Mouse (Mus musculus) retina, adult 2 months (tissue): Measurements from ENCODE around the gene Sh2b2.
"Not testable (repeated sequence)": the region's sequence is repeated elsewhere in the genome, so short reads cannot be mapped to it uniquely, and the experiment has no call there.

Experiments used
- DNase-seq: peaks from one replicate; pipeline ENCODE4 v3.0.0-alpha.2; 2012; ENCODE audit warnings: low read depth, low spot score

The Sh2b2 gene

DNA sequence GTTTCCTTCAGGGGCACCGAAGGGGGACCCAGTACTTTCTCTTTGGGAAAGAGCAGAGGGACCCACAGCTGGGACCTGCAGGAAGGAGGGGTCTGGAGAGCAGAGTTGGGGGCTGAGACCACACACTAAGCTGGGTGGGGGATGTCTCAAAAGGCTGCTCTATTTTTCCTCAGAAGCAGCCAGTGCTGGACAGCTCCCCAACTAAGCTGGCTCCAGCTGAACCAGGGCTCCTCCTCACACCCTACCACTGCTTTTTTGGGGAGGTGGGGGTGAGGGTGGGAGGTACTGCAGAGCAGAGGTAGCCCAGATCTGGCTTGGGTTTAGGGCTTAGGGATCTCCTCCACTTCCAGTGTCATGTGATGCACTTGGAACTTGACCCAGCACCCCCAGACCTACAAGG lies 6.0 kb downstream of the Sh2b2 start:
- DNase-seq: no peak

- no peak for DNase-seq
Observed at GRCm38 (mm10) chr5:136237607-136238006, 8.7 kb downstream of the Sh2b2 start.

GRCm38 (mm10) chr5:136236611-136237010 lies 9.7 kb downstream of the Sh2b2 start:
- no peak for DNase-seq

- no peak for DNase-seq
Observed at GRCm38 (mm10) chr5:136230348-136231035, 15.9 kb downstream of the Sh2b2 start.

GRCm38 (mm10) chr5:136226246-136226876 lies 20.0 kb downstream of the Sh2b2 start:
- DNase-seq: no peak

DNA sequence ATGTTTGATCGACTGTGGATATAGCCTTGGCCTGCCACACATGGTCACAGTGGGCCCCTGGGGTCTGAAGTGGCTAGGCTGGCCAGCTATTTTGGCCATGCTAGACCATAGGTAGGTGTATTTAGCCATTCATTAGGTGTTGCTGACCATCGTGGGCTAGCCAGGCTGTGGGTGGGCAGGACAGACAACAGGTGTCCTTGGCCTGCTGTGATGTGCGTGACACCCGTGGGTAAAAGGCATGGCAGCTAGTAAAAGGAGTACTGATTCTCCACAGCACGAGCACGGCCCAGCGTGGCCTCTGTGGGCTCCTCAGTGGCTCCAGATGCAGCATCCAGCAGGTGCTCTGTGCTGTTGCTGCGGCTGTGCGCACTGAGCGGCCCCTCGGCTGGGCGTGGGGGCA lies 27.8 kb downstream of the Sh2b2 start:
- DNase-seq: no peak

- no peak for DNase-seq
Observed at GRCm38 (mm10) chr5:136217932-136218381, 28.4 kb downstream of the Sh2b2 start.

GRCm38 (mm10) chr5:136217004-136217665 lies 29.2 kb downstream of the Sh2b2 start:
- no peak for DNase-seq

DNA sequence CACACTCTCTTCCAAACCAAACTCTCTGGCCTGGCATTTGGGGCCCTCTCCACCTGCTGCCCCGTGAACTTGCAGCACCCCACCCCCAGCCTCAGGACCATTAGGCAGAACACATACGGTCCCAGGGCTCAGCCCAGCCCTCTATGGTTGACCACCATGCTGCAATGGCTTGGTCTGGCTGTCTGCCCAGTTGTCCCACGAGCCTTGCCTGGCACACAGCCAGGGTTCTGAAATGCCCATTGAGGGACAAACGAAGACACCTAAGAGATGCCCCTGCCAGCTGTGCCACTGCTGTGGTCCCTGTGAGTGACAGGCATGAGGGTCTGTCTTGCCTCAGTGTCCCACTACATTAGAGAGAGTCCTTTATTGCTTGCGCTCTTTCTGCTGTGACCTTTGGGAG lies 30.4 kb downstream of the Sh2b2 start:
- no peak for DNase-seq

GRCm38 (mm10) chr5:136215211-136215610 lies 31.1 kb downstream of the Sh2b2 start:
- no peak for DNase-seq

DNA sequence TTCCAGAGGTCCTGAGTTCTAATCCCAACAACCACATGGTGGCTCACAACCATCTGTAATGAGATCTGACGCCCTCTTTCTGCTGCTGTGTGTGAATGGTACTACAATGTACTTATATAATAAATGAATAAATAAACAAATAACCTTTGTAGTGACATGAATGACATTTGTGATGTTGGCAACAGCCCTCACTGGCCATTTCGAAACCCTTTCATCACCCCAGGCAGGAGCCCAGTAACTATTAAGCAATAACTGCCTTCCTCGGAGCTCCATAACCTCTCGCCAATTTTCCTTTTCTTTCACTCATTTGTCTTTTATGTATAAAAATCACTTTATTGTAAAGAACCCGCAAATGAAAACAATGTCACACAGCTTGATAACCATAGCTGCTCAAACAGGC lies 32.6 kb downstream of the Sh2b2 start:
- DNase-seq: no peak

DNA sequence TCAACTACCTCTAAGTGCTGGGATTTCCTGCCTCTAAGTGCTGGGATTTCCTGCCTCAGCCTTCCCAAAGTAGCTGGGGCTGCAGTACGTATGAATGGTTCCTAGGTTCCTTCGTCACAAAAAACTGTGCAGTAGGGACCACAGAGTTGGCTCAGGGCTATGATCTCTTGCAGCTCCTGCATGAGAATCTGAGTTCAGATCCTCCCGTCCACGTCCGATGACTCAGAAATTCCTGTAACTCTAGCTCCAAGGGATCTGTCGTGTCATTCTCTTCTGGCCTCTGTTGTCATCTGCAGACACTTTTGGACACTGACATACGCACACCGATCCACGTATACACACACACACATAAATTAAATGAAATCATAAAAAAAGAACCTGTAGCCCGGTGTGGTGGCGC lies 33.6 kb downstream of the Sh2b2 start:
- no peak for DNase-seq

- DNase-seq: not testable (repeated sequence)
Observed at GRCm38 (mm10) chr5:136211341-136212102, 34.8 kb downstream of the Sh2b2 start.

DNA sequence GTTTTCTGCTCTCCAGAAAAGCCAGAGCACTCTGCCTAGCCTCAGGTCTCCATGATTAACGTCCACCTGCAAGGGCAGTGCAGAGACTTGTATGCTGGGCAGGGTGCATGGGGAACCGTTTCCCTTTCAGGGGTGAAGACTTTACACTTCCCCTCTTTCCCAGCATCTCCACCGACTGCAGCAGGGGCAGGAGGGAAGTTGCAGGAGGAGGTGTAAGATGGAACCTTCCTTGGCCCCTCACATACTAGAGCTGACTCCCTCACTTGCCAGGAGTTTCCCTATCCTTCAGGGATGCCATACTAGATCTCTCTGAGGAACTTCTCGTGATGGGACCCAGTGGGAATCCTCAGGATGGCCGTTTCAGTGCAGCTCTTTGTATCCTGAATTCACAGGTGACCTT lies 35.8 kb downstream of the Sh2b2 start:
- DNase-seq: no peak

- peak; percentile 47 for DNase-seq
Observed at GRCm38 (mm10) chr5:136201832-136202231, 44.5 kb downstream of the Sh2b2 start.

- no peak for DNase-seq
Observed at GRCm38 (mm10) chr5:136199526-136199925, 46.8 kb downstream of the Sh2b2 start.

GRCm38 (mm10) chr5:136198474-136199391 lies 47.6 kb downstream of the Sh2b2 start, which contains the start of gene Prkrip1:
Prkrip1 (minus strand) TSS chr5:136198963.
- DNase-seq: peak; percentile 95

DNA sequence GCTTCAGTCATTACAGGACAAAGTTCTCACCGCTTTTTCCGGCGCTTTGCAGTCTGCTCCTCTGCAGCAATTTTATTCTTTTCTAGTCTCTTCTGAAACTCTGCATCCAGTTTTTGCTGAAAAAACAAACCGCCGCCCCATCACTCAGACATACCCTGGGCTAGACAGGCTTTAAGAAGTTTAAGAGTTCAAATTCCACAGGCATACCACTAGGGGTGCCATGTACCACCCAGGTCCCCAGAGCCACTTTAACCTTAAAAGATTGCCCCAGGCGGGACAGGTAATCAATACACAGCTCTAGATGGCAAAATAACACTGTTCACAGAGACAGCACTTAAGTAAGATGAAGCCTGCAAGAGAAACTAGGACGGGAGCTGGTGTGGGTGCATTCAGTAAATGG lies 54.5 kb downstream of the Sh2b2 start:
- no peak for DNase-seq

DNA sequence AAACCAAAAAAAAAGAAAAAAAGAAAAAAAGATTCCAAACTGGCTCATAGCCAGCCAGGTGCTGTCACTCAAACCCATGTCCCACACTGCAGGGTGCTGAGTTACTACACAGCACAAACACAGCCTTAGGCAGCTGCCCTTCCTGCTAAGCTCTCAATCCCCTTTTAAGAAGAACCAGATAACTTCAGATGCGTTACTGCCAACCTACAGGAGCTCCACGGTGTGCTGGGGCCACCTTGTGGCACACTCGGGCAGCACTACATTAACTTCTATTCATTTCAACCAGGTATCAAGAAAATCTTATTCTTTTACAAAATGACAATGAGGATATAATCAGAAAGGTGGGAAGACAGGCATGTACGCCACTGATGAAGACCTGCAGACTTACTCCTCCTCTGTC lies 59.6 kb downstream of the Sh2b2 start:
- DNase-seq: peak; percentile 56

GRCm38 (mm10) chr5:136183766-136184165 lies 62.6 kb downstream of the Sh2b2 start:
- no peak for DNase-seq

DNA sequence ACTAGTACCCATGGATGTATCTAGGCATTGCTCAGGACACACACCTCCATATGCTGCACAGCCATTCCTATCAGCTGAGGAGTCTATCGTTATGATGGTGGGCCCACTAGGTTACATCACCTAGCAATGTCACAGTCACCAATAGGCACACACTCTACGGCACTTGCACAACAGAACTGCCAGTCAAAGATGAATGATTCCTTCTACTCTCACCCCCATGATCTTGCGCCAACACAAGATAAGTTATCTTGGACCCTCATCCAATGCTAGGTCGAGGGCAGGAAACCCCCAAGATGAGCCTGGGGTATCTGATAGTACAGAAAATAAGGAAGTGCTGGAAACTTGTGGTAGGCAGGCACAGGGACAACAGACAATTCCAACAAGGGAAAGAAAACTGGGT lies 63.5 kb downstream of the Sh2b2 start:
- DNase-seq: no peak
